Mouse (Mus musculus): ENCODE data around the gene Bptf. TPM values are rescaled to one million over a fixed set of nuclear protein-coding genes. Genes with fewer than 3 reads are reported as not detected.
A peak's percentile ranks its signal among the peaks of the same experiment; 100 is the strongest.

The Bptf gene
- polyA plus RNA-seq, 1 experiment, result 58.4 TPM

DNA sequence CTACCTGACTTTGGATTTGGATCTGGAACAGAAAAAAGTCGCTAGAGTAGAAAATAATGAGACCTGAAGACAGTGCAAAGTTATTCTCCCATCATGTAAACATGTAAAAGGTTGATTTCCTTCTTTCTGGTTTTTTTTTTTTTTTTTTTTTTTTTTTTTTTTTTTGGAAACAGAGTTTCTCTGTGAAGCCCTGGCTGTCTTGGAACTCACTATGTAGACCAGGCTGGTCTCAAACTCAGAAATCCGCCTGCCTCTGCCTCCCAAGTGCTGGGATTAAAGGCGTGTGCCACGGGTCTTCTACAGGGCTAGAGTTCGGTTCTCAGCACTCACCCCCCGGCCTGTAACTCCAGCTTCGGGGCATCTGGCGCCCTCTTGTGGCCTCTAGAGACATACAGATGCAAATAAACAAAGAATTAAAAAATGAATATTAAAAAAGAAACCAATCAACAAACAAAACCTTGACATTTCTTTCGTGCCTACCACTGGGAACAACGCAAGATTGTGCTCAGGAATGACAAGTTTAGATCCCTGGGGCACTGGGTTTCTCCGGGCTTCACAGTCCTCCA lies 117.8 kb downstream of the Bptf start:
- no peak for TF ChIP-seq POLR2A (IDR thresholded peaks at IDR 0.05; ENCODE audit: control insufficient read depth, extremely low read depth, insufficient read depth, low read length, poor library complexity)
- TF ChIP-seq CTCF (IDR thresholded peaks at IDR 0.05; ENCODE audit: borderline replicate concordance, control insufficient read depth, extremely low read depth, insufficient read depth, low read length, poor library complexity), result no peak
- no peak for DNase-seq
- peak overlapping the region; percentile 80; the same call in 1 of the 2 replicates for H3K27ac ChIP-seq (ENCODE audit: control insufficient read depth, insufficient read depth, low read length)
- no peak overlapping the region for H3K4me3 ChIP-seq (ENCODE audit: control insufficient read depth, insufficient read depth, low read length)
- peaks cover 9% of the 10 kb centered on the region for H3K4me1 ChIP-seq (replicated peaks; ENCODE audit: control insufficient read depth, insufficient read depth, low read length)
- H3K27me3 ChIP-seq (ENCODE audit: control insufficient read depth, insufficient read depth, low read length), result no peaks in the 10 kb centered on the region
- 88% methylated on average over 11 of the region's 11 CpGs for WGBS
- no peaks in the 10 kb centered on the region for H3K36me3 ChIP-seq (ENCODE audit: control insufficient read depth, insufficient read depth, low read length)

DNA sequence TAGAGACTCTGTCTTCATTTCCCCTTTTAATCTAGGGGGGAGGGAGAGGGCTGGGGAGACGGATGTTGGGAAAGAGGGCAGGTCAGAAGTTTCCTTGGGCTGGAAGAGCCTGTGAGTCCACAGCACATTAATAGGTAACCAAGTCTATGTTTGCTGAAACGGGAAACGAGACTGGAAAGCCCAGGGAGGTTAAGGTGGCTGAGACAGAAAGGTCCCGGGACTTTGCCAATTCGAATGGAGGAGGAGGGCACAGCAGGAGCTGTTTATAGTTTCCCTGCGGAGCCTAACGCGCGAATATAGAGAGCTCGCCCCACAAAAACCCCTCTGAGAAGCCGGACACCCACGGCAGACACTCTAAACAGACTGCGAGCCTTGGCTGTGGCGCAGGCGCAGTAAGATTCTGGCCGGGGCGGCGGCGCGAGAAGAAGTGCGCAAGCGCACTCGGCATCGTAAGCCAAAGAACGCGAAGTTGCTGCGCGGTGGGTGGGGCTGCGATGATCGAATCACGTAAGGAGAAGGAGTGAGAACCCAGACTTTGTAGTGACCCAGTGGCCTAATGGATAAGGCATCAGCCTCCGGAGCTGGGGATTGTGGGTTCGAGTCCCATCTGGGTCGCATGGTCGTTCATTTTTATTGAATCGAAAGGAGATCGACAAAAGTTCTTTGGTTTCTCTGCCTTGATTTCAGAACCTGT lies 119.5 kb downstream of the Bptf start:
- H3K4me1 ChIP-seq (replicated peaks; ENCODE audit: control insufficient read depth, insufficient read depth, low read length), result peaks cover 9% of the 10 kb centered on the region
- WGBS, result under 1% methylated on average over 37 of the region's 37 CpGs

DNA sequence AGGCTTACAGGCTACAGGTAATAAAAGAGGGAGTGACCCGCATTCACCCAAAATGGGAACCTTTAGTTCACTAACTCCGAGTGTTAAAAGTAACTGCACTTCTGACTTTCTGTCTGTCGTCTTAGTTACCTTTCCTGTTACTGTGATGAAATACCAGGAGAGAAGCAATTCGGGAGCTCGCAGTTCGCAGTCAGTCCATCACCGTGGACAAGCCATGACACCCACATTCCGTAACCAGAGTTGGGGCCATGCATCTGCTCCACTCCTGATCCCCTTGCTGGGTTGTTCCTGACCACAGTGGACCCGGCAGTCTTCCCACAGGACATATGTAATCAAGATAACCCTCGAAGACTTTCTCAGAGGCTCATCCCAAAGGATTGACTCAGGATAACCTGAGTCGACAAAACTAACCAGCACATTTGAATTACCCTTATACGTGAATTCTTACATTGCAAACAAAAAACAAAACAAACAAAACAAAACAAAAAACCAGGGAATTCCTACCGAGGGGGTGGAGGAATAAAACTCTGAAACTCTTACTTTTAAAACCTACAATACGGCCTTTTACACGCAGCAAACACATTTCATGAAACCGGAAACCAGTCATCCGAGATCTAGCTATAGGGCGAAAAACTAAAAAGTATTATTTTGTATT lies 120.1 kb downstream of the Bptf start:
- no peaks in the 10 kb centered on the region for H3K36me3 ChIP-seq (ENCODE audit: control insufficient read depth, insufficient read depth, low read length)
- H3K4me3 ChIP-seq (ENCODE audit: control insufficient read depth, insufficient read depth, low read length), result peak overlapping the region; percentile 95
- 34% methylated on average over 18 of the region's 18 CpGs for WGBS
- peaks cover 9% of the 10 kb centered on the region for H3K4me1 ChIP-seq (replicated peaks; ENCODE audit: control insufficient read depth, insufficient read depth, low read length)
- no peak for TF ChIP-seq CTCF (IDR thresholded peaks at IDR 0.05; ENCODE audit: borderline replicate concordance, control insufficient read depth, extremely low read depth, insufficient read depth, low read length, poor library complexity)
- TF ChIP-seq POLR2A (IDR thresholded peaks at IDR 0.05; ENCODE audit: control insufficient read depth, extremely low read depth, insufficient read depth, low read length, poor library complexity), result no peak
- DNase-seq, result peak; percentile 20
- peak overlapping the region; percentile 92 for H3K27ac ChIP-seq (ENCODE audit: control insufficient read depth, insufficient read depth, low read length)
- H3K27me3 ChIP-seq (ENCODE audit: control insufficient read depth, insufficient read depth, low read length), result no peaks in the 10 kb centered on the region

More for the DNA sequence above, 119.5 kb downstream of the Bptf start:
- no peaks in the 10 kb centered on the region for H3K27me3 ChIP-seq (ENCODE audit: control insufficient read depth, insufficient read depth, low read length)
- DNase-seq, result peak; percentile 96
- H3K27ac ChIP-seq (ENCODE audit: control insufficient read depth, insufficient read depth, low read length), result peak overlapping the region; percentile 92
- TF ChIP-seq CTCF (IDR thresholded peaks at IDR 0.05; ENCODE audit: borderline replicate concordance, control insufficient read depth, extremely low read depth, insufficient read depth, low read length, poor library complexity) (0 out of 2 replicates have a peak, but pooled peaks have one; percentile 23), POLR2A (IDR thresholded peaks at IDR 0.05; ENCODE audit: control insufficient read depth, extremely low read depth, insufficient read depth, low read length, poor library complexity) (peak; percentile 99)
- H3K4me3 ChIP-seq (ENCODE audit: control insufficient read depth, insufficient read depth, low read length), result peak overlapping the region; percentile 95
- H3K36me3 ChIP-seq (ENCODE audit: control insufficient read depth, insufficient read depth, low read length), result no peaks in the 10 kb centered on the region

DNA sequence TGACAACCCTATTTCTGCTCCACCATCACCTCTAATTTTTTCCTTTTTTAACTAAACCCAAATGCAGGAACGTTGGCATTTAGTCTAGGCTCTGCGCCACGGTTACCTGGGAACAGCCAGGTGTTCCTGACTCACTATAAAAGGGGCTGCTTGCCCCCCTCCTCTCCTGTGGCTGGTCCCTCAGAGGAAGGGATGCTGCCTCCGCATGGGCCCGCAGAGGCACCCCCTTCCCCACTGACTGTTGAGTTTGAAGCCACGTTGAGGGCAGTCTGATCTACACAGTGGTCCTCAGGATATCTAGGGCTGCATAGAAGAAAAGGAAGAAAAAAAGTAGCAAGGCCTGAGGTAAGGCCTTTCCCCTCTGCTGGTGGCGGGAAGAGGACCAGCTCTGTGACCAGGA lies 120.8 kb downstream of the Bptf start:
- 90% methylated on average over 7 of the region's 7 CpGs for WGBS
- TF ChIP-seq CTCF (IDR thresholded peaks at IDR 0.05; ENCODE audit: borderline replicate concordance, control insufficient read depth, extremely low read depth, insufficient read depth, low read length, poor library complexity) (no peak), POLR2A (IDR thresholded peaks at IDR 0.05; ENCODE audit: control insufficient read depth, extremely low read depth, insufficient read depth, low read length, poor library complexity) (no peak)
- Histone ChIP-seq H3K36me3 (ENCODE audit: control insufficient read depth, insufficient read depth, low read length) (no peaks in the 10 kb centered on the region), H3K27ac (ENCODE audit: control insufficient read depth, insufficient read depth, low read length) (no peak overlapping the region), H3K4me1 (replicated peaks; ENCODE audit: control insufficient read depth, insufficient read depth, low read length) (peaks cover 9% of the 10 kb centered on the region), H3K4me3 (ENCODE audit: control insufficient read depth, insufficient read depth, low read length) (no peak overlapping the region), H3K27me3 (ENCODE audit: control insufficient read depth, insufficient read depth, low read length) (no peaks in the 10 kb centered on the region)
- no peak for DNase-seq

DNA sequence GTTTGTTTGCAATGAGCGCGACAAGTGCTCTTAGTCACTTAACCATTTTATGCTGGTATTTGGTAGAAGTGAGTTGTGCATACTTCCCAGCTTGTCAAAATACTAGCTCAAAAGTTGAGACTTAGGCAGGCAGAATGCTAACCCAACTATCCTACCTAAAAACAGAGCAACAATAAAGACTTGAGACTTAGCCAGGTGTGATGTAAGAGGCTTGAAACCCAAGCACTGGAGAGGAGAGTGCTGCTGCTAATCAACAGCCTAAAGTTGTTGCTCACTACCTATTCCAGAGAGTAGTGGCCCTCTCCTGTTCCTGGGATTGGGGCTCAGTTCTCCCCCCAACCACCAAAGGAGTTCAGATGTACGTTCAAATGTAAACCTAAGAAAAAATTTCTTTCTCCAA lies 121.5 kb downstream of the Bptf start:
- Histone ChIP-seq H3K4me3 (ENCODE audit: control insufficient read depth, insufficient read depth, low read length) (no peak overlapping the region), H3K4me1 (replicated peaks; ENCODE audit: control insufficient read depth, insufficient read depth, low read length) (peaks cover 9% of the 10 kb centered on the region), H3K27me3 (ENCODE audit: control insufficient read depth, insufficient read depth, low read length) (no peaks in the 10 kb centered on the region), H3K36me3 (ENCODE audit: control insufficient read depth, insufficient read depth, low read length) (no peaks in the 10 kb centered on the region), H3K27ac (ENCODE audit: control insufficient read depth, insufficient read depth, low read length) (no peak overlapping the region)
- TF ChIP-seq CTCF (IDR thresholded peaks at IDR 0.05; ENCODE audit: borderline replicate concordance, control insufficient read depth, extremely low read depth, insufficient read depth, low read length, poor library complexity) (no peak), POLR2A (IDR thresholded peaks at IDR 0.05; ENCODE audit: control insufficient read depth, extremely low read depth, insufficient read depth, low read length, poor library complexity) (no peak)
- DNase-seq, result no peak
- 100% methylated on average over 3 of the region's 3 CpGs for WGBS

DNA sequence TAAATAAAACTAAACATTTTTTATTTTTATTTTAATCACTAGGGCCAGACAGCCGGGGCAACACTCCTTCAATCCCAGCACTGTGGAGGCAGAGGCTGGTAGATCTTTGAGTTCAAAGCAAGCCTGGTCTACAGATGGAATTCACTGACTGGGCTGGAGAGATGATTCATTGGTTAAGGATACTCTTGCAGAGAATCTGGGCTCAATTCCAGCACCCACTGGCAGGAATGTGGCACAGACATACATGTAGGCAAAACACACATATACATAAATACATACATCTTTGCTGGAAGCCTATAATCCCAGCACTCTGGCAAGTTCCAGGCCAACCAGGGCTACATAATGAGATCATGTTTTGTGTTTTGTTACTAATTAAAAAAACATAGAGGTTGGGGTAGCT lies 126.4 kb downstream of the Bptf start:
- no peaks in the 10 kb centered on the region for H3K4me1 ChIP-seq (replicated peaks; ENCODE audit: control insufficient read depth, insufficient read depth, low read length)
- TF ChIP-seq CTCF (IDR thresholded peaks at IDR 0.05; ENCODE audit: borderline replicate concordance, control insufficient read depth, extremely low read depth, insufficient read depth, low read length, poor library complexity) (no peak), POLR2A (IDR thresholded peaks at IDR 0.05; ENCODE audit: control insufficient read depth, extremely low read depth, insufficient read depth, low read length, poor library complexity) (no peak)
- DNase-seq, result no peak
- no peak overlapping the region for H3K4me3 ChIP-seq (ENCODE audit: control insufficient read depth, insufficient read depth, low read length)
- H3K27ac ChIP-seq (ENCODE audit: control insufficient read depth, insufficient read depth, low read length), result no peak overlapping the region
- H3K27me3 ChIP-seq (ENCODE audit: control insufficient read depth, insufficient read depth, low read length), result no peaks in the 10 kb centered on the region
- WGBS, result 97% methylated on average over 1 of the region's 1 CpGs
- no peaks in the 10 kb centered on the region for H3K36me3 ChIP-seq (ENCODE audit: control insufficient read depth, insufficient read depth, low read length)
